Mouse (Mus musculus) spleen, adult 2 months (tissue): Measurements from ENCODE around the gene Rab40c.

Experiments
- CTCF ChIP-seq: fragments of 200-500 bp; IDR thresholded peaks from 2 replicates; pipeline ENCODE4 v1.5.1; 2011; ENCODE audit warnings: mild to moderate bottlenecking, inconsistent platforms; ENCODE audit not compliant: insufficient read depth, insufficient read length, insufficient replicate concordance; ENCODE audit errors: extremely low read depth
- POLR2A ChIP-seq: fragments of 200-500 bp; IDR thresholded peaks from 2 replicates; pipeline ENCODE4 v1.6.1; 2011; ENCODE audit warnings: low read depth, low read length, inconsistent platforms

GRCm38 (mm10) chr17:25872676-25873075, 46.9 kb downstream of the Rab40c start:
- no peak for TF ChIP-seq CTCF
- TF ChIP-seq POLR2A: no peak
